Mouse (Mus musculus): Measurements from ENCODE around the gene Dlx5. TPM values are rescaled to one million over a fixed set of nuclear protein-coding genes. Genes with fewer than 3 reads are reported as not detected.
A peak's percentile ranks its signal among the peaks of the same experiment; 100 is the strongest.

The Dlx5 gene
- total RNA-seq, 2 experiments from 2014 or later = 4.3 to 6.1 TPM

DNA sequence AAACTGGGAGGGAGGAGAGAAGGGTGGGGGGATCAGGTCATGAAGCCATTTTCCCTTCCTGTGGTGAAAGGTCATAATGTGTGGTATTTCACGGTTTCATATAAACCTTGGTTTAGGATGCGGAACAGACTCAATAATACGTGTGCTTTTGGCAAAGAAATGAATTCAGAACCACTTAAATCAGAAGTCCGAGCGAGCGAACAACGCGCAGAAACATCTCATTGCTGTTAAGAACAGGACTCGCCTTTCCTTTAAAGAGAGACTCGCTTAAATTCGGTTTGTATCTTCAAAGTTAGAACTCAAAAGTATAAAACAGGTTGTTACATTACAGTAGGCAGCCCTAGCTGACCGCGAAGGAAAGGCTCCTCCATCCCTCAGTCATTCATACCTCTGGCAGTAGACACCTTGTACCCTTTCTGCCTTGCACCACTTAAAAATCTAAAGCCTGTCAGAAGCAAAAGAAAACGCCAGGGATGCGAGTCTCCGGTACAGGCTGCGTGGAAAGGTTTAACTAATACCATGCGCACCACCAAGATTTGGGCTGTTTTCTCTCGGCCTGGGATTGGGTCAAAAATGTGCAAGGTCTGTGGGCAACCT, 8.3 kb downstream of the Dlx5 start:
- no peak for DNase-seq (ENCODE audit: low spot score in 2 of 2)
- Histone ChIP-seq H3K4me3 (no peak overlapping the region; the same call in 1 of the 2 replicates), H3K27ac (no peak overlapping the region)
- no peak for TF ChIP-seq CTCF (conservative IDR thresholded peaks at IDR 0.05)

DNA sequence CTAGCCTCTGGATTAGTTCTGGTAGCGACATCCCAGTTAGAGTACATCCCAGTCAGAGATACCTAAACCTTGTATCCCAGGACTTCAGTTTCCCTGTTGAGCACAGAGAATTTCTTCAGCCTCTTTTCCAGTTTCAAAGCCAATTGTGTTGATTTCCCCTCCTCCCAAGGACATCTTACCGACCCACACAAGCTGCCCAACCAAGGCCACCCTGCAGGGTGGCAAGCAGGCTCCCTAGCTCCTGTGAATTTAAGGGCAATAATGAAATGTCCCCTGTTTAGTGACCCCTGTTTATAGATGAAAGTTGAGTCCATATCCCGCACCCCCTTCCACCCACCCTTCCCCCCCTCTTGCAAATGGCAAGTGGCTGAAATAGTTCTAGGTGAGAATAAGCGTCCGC, 9.0 kb downstream of the Dlx5 start:
- no peak for TF ChIP-seq CTCF (conservative IDR thresholded peaks at IDR 0.05)
- Histone ChIP-seq H3K4me3 (no peak overlapping the region), H3K27ac (no peak overlapping the region)
- DNase-seq (ENCODE audit: low spot score in 2 of 2) = no peak

DNA sequence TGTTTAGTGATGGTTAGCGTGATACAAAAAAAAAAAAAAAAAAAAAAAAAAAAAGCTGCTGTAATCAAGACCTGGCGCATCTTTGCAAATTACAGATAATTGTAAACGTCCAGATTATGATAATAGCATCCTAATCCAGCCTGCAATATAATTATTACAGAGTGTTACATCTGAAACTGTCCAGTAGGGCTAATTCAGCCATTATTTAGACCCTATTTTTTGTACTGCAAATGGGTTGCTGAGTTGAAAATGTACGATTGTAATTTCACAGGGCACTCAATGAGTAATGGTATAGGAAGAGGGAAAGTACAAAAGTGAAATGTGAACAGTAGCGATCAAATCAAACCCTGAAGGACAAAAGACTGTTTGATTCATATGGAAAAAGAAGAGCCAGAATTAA, 10.2 kb downstream of the Dlx5 start:
- no peak overlapping the region for H3K4me3 ChIP-seq
- TF ChIP-seq CTCF (conservative IDR thresholded peaks at IDR 0.05) = no peak; the same call in 1 of the 2 replicates
- no peak for DNase-seq (ENCODE audit: low spot score in 2 of 2)
- no peak overlapping the region for H3K27ac ChIP-seq

DNA sequence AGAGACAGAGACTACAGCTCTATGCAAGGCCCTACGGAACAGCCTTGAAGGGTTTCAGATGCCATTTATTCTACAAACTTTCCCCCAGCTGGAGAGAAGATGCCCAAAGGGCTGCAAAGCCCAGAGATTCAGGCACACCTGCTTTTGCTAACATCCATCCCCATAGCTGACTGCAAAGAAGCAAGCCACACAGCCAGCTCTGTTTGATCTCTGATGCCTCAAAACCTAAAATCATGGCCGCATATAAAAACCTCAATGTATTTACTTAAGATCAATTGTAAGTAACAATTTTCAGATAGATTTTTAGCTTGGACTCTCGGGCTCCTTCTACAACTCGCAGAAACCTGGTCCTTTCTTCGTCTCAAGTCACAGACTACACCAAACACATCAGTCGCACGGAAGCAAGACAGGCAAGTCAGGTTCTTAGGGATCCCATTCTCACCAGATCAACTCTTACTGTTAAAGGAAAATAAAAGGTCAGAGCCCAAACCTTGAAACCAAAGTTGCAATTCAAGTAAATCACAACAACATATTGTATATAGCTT, 10.9 kb downstream of the Dlx5 start:
- H3K4me3 ChIP-seq = no peak overlapping the region
- TF ChIP-seq CTCF (conservative IDR thresholded peaks at IDR 0.05) = no peak
- H3K27ac ChIP-seq = no peak overlapping the region

DNA sequence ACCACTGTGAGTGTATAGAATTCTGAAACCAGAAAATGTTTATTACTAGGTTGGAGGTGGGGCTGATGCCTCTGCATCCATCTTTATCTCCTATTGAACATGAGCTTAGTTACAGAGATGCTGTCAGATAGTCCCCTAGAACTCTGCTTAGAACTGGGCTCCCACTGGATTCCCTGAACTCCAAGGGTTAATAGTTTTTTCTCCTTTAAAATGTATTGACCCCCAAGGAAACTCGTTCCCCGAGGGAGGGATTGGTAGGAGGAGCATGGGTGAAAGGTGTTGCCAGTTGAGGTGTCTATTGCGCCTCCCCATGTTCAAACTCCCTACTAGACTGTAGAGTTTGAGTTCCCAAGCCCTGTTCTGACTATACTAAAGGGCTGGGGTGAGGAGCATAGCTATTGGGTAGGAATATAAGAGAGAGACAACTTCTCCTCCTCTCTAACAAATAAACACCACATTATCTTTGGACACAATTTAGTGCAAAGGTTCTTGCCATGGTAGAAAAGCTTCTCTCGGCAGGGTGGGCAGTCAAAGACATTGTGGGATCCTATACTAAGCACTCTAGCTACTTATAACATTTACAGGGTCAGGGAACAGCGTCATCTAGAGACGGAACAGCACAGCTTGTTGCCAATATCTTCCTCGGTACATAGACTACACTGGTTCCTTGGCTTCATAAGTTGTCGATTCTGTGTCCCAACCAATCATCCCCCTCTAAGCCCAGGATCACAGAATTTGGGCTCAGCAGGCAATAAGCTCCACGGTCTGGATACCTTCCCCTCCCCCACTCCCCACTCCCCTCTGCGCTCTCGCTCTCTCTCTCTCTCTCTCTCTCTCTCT, 11.7 kb downstream of the Dlx5 start:
- DNase-seq (ENCODE audit: low spot score in 2 of 2) = no peak
- H3K27ac ChIP-seq = no peak overlapping the region
- H3K4me3 ChIP-seq = no peak overlapping the region

More for the DNA sequence above, 10.9 kb downstream of the Dlx5 start:
- DNase-seq (ENCODE audit: low spot score in 2 of 2) = no peak

DNA sequence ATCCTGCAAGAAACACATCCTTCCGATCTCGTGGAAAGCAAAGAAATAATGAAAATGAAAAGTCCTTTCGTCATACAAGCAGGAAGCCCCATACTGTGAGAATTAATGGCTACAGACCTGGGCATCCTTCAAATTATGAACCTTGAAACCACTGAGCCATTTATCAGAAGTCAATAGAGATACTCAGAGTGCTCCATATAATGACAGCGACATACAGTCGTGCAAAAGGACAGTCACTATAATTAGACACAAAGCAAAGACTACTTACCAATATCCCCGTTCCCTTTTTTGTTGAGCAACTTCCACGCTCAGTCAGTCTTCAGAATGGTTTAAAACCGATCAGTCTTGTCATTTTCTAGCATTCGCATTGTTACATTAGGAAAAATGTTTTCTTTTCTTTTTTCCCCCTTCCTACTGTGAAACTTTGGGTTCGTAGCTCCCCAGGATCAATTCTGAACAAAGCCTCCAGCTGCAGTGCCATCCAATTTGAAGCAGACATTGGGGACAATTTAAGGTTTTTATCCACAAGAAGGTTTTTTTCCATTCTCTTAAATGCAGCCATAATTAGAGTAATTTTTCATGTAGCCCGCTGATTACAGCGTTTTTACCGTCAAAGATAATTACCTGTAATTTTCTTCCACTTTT, 12.7 kb downstream of the Dlx5 start:
- DNase-seq (ENCODE audit: low spot score in 2 of 2) = no peak
- Histone ChIP-seq H3K4me3 (no peak overlapping the region; the same call in 1 of the 2 replicates), H3K27ac (no peak overlapping the region)
- TF ChIP-seq CTCF (conservative IDR thresholded peaks at IDR 0.05) = no peak

More for the DNA sequence above, 11.7 kb downstream of the Dlx5 start:
- no peak for TF ChIP-seq CTCF (conservative IDR thresholded peaks at IDR 0.05)

DNA sequence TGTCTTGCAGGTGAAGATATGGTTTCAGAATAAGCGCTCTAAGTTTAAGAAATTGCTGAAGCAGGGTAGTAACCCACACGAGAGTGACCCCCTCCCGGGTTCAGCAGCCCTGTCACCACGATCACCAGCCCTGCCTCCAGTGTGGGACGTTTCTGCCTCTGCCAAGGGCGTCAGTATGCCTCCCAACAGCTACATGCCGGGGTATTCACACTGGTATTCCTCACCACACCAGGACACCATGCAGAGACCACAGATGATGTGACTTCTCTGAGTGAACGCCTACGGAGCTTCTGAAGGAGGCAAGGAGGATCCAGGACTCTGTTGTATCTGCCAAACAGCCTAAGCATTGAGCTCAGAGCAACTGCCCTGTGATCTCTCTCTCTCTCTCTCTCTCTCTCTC, 14.9 kb downstream of the Dlx5 start:
- Histone ChIP-seq H3K4me3 (no peak overlapping the region), H3K27ac (no peak overlapping the region)
- TF ChIP-seq CTCF (conservative IDR thresholded peaks at IDR 0.05) = no peak
- no peak for DNase-seq (ENCODE audit: low spot score in 2 of 2)

DNA sequence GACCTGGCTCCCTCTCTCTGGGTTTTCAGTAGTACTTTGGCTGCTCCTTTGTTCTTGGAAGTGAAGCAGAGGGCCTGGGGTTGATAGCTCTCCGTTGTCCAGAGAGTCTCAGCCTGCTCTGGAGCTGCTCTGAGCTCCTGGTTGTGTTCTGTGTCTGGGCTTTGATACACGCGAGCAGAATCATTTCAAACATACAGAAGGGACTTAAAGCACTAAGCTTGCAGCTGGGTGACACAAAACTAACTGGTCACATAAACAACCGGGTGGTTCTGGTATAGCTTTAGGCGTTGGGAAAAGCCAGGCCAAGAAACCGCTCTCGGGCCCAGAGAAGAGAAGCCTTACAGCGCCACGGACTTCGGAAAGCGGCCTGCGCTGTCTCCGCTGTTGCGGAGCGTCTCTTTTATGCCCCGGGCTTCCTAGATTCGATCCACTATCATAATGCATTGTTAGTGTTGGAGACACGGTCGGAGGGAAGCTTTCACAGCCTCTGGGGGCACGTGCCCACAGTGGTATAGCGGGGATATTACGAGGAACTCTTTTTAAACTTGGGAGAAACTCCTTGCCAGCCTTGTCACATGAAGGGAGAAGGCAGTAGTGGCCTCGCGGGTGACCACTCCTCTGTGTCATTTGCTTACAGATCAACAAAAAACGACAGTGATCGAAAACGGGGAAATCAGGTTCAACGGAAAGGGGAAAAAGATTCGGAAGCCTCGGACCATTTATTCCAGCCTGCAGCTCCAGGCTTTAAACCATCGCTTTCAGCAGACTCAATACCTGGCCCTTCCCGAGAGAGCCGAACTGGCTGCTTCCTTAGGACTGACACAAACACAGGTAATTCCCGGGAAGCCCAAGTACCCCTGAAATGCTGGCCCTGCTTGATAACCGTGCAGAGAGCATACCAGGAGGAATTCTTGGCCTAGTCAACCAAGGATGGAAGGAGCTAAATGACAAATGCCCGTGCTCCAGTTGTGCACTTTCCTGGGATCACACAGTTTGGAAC, 17.1 kb downstream of the Dlx5 start:
- H3K4me3 ChIP-seq = no peak overlapping the region
- H3K27ac ChIP-seq = no peak overlapping the region; the same call in 1 of the 2 replicates
- no peak for DNase-seq (ENCODE audit: low spot score in 2 of 2)
- no peak for TF ChIP-seq CTCF (conservative IDR thresholded peaks at IDR 0.05)

DNA sequence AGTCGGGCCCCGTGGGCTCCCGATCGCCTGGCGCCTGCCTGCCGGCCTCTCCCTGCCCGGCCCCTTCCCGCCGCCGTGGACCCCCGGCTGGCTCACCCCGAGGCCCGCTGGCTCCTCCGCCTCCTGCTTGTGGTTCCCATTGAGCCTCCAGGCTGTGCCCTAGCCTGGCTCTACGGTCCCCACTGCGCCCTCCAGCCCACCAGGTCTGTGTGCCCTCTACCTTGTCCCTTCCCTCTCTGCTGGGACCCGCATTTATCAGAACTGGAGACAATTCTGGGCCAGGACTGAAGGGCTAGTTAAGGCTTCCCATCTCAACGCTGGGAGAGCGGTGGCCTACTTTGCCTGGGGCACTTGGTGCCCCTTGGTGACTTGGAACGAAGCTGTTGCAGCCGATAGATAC, 17.9 kb downstream of the Dlx5 start:
- DNase-seq (ENCODE audit: low spot score in 2 of 2) = no peak
- no peak for TF ChIP-seq CTCF (conservative IDR thresholded peaks at IDR 0.05)
- peak overlapping the region; percentile 10; the same call in 1 of the 2 replicates for H3K27ac ChIP-seq
- H3K4me3 ChIP-seq = peak overlapping the region; percentile 34

DNA sequence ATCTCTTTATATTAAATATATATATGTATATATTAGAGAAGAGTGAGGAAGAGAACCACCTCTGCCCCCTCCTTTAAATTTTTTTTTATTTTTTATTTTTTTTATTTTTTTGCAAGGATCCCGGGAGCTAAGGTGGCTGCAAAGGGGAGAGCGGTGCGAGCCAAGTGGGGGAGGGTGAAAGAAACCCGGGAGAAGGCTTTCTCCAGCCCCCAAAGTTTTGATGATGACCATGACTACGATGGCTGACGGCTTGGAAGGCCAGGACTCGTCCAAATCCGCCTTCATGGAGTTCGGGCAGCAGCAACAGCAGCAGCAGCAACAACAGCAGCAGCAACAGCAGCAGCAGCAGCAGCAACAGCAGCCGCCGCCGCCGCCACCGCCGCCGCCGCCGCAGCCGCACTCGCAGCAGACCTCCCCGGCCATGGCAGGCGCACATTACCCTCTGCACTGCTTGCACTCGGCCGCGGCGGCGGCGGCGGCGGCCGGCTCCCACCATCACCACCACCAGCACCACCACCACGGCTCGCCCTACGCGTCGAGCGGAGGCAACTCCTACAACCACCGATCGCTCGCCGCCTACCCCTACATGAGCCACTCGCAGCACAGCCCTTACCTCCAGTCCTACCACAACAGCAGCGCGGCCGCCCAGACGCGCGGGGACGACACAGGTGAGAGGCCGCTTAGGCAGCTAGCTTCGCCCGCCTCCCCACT, 18.6 kb downstream of the Dlx5 start, which contains the start of gene Dlx6:
Gene Dlx6 (plus strand): TSS at position 175 of the 711 bp plus-strand sequence.
- no peak for DNase-seq (ENCODE audit: low spot score in 2 of 2)
- TF ChIP-seq CTCF (conservative IDR thresholded peaks at IDR 0.05) = no peak
- peak within 1 kb of the TSS; percentile 34 for H3K4me3 ChIP-seq
- peak within 1 kb of the TSS; percentile 10; the same call in 1 of the 2 replicates for H3K27ac ChIP-seq

DNA sequence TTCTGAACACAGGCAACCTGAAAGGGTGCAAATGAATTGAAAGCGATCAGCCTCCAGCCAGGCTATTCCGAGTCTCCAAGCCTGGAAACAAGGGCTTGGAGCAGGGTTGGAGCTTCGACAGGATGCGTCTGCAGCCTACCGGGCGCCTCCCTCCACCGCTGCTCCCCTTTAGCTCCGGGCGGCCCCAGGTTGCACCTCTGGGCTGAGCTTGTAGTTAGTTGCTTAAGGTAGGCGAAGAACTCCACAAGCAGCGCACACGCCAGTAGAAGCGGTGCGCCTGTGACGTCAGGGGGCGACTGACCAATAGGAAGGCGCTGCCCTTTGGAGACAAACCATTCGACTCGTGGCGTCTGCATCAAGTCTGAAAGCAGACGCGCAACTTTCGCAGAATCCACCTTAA, 19.3 kb downstream of the Dlx5 start:
- peak in 1 of 2 experiments; percentile 42 for DNase-seq (ENCODE audit: low spot score in 2 of 2)
- peak overlapping the region; percentile 27; the same call in 1 of the 2 replicates for H3K4me3 ChIP-seq
- TF ChIP-seq CTCF (conservative IDR thresholded peaks at IDR 0.05) = no peak
- no peak overlapping the region for H3K27ac ChIP-seq

Measured in layer of hippocampus, adult 2 months (tissue).